Mouse (Mus musculus): ENCODE measurements around the gene Ryr2.
A peak's percentile ranks its signal among the peaks of the same experiment; 100 is the strongest.
"Not testable (repeated sequence)": the region's sequence is repeated elsewhere in the genome, so short reads cannot be mapped to it uniquely, and the experiment has no call there.

Gene Ryr2

DNA sequence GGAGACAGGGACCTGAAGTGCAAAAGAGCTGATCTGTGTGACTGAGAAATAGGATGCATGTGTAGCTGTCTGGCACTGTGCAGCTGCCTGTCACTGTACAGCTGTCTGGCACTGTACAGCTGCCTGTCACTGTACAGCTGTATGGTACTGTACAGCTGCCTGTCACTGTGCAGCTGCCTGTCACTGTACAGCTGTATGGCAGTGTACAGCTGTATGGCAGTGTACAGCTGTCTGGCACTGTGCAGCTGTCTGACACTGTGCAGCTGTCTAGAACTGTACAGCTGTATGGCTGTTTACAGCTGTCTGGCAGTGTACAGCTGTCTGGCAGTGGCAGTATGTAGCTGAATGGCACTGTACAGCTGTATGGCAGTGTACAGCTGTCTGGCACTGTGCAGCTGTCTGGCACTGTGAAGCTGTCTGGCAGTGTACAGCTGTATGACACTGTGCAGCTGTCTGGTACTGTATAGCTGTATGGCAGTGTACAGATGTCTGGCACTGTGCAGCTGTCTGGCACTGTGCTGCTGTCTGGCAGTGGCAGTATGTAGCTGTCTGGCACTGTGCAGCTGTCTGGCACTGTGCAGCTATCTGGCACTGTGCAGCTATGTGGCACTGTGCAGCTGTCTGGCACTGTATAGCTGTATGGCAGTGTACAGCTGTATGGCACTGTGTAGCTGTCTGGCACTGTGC, 147.1 kb downstream of the Ryr2 start:
- no peak for ATAC-seq (ENCODE audit: insufficient number of reproducible peaks, low FRiP score, low TSS enrichment)

GRCm38 (mm10) chr13:11958854-11959253, 147.9 kb downstream of the Ryr2 start:
- ATAC-seq (ENCODE audit: insufficient number of reproducible peaks, low FRiP score, low TSS enrichment) = no peak

- ATAC-seq (ENCODE audit: insufficient number of reproducible peaks, low FRiP score, low TSS enrichment) = no peak
Measured at GRCm38 (mm10) chr13:11958271-11958670, 148.5 kb downstream of the Ryr2 start.

DNA sequence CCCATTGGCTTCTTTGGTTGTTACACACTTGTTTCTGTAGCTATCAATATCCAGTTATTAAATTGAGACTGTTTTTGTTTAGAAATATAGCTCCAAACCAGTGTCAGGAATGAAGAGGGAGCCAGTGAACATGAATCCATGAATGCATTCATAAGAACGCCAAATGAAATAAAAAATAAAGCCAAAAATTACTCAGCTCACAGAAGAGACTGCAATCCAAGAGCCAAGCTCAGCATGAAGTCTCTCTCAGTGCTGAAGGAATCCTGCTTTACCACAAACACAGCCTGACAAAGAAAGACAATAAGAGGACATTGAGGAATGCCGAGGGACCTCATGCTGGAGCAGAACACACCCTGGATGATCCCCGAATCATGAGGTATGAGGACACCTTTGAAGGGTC, 154.8 kb downstream of the Ryr2 start:
- ATAC-seq (ENCODE audit: insufficient number of reproducible peaks, low FRiP score, low TSS enrichment) = peak; percentile 42; the same call in 1 of the 2 replicates

DNA sequence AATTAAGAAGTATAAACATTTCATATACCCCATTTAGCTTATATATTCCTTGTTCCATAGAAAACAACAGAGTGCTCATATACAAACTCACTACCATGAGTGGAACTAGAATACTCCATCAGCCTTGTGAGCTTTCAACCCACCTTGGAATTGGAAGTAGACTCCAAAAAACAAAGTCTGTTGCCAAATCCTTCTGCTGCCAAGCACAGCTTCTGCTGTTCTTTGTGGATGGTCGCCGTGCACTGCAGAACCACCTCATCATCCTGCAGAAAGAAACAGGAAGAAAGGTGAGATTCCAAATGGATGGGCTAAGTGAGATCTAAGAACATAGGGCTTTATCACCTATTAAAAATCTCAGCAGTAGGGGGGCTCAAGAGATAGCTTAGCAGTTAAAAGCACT, 161.0 kb downstream of the Ryr2 start:
- no peak for ATAC-seq (ENCODE audit: insufficient number of reproducible peaks, low FRiP score, low TSS enrichment)

- no peak for ATAC-seq (ENCODE audit: insufficient number of reproducible peaks, low FRiP score, low TSS enrichment)
Measured at GRCm38 (mm10) chr13:11941724-11942123, 165.0 kb downstream of the Ryr2 start.

- not testable (repeated sequence) for ATAC-seq (ENCODE audit: insufficient number of reproducible peaks, low FRiP score, low TSS enrichment)
Measured at GRCm38 (mm10) chr13:11934297-11935060, 172.3 kb downstream of the Ryr2 start.

GRCm38 (mm10) chr13:11933334-11933733, 173.4 kb downstream of the Ryr2 start:
- ATAC-seq (ENCODE audit: insufficient number of reproducible peaks, low FRiP score, low TSS enrichment) = no peak

GRCm38 (mm10) chr13:11928709-11929108, 178.0 kb downstream of the Ryr2 start:
- peak; percentile 36; the same call in 1 of the 2 replicates for ATAC-seq (ENCODE audit: insufficient number of reproducible peaks, low FRiP score, low TSS enrichment)

GRCm38 (mm10) chr13:11927727-11928126, 179.0 kb downstream of the Ryr2 start:
- ATAC-seq (ENCODE audit: insufficient number of reproducible peaks, low FRiP score, low TSS enrichment) = no peak

GRCm38 (mm10) chr13:11926720-11927500, 179.8 kb downstream of the Ryr2 start:
- no peak for ATAC-seq (ENCODE audit: insufficient number of reproducible peaks, low FRiP score, low TSS enrichment)

DNA sequence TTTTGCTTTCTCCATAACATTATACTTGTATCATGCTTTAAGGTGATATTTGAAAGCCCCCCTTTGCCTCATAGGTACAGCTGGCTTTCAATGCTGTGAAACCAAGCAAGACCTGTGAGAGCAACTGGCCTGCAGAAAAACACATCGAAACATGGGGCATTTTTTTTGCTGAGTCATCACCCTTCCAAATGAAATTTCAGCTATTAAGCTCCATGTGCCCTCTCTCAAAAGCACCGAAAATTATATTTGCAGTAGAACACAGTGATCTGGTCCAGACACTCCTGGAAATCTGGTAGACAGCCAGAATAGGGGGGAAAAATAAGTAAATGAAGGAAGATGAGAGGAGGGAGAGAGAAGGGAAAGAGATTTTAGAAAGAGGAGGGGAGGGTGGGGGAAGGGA, 180.5 kb downstream of the Ryr2 start:
- no peak for ATAC-seq (ENCODE audit: insufficient number of reproducible peaks, low FRiP score, low TSS enrichment)

DNA sequence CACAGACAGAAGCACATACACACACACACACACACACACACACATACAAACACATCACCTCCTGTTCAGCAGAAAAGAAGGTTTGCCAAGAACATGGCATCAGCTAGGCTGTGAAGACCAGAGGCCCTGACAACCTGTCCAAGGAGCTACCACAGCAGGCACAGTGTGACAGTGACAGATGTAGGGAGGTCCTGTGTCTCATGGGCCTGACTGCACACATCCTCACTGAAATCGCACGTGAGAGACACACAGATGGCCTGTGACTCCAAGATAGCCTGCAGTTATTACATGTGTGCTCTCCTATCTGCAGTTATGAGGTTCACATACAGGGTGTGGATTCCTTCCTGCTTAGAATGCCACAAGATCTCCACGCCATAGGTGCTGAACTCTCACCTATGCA, 182.0 kb downstream of the Ryr2 start:
- no peak for ATAC-seq (ENCODE audit: insufficient number of reproducible peaks, low FRiP score, low TSS enrichment)

- 0 out of 2 replicates have a peak, but pooled peaks have one; percentile 42 for ATAC-seq (ENCODE audit: insufficient number of reproducible peaks, low FRiP score, low TSS enrichment)
Measured at GRCm38 (mm10) chr13:11920495-11920894, 186.2 kb downstream of the Ryr2 start.

GRCm38 (mm10) chr13:11919448-11919847, 187.3 kb downstream of the Ryr2 start:
- ATAC-seq (ENCODE audit: insufficient number of reproducible peaks, low FRiP score, low TSS enrichment) = no peak

DNA sequence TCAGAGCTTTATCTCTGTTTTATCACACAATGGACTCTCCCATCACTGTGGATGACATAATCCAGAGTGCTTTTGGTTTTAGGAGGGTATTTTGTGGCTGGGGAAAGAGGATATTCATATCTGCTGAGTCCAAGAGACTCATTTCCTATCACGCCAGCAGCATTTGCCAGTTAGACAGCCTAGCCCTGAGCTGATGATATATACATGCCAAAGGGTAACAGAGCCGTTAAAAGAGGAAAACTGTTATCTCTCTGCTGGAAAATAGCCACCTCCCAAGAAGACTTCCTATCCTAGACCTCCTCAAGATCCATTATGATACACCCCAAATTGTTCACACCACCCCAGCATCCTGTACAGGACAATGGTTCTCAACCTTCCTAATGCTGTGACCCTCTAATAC, 191.1 kb downstream of the Ryr2 start:
- peak; percentile 26; the same call in 1 of the 2 replicates for ATAC-seq (ENCODE audit: insufficient number of reproducible peaks, low FRiP score, low TSS enrichment)

GRCm38 (mm10) chr13:11914682-11915081, 192.1 kb downstream of the Ryr2 start:
- no peak for ATAC-seq (ENCODE audit: insufficient number of reproducible peaks, low FRiP score, low TSS enrichment)

- no peak for ATAC-seq (ENCODE audit: insufficient number of reproducible peaks, low FRiP score, low TSS enrichment)
Measured at GRCm38 (mm10) chr13:11912208-11912607, 194.5 kb downstream of the Ryr2 start.

DNA sequence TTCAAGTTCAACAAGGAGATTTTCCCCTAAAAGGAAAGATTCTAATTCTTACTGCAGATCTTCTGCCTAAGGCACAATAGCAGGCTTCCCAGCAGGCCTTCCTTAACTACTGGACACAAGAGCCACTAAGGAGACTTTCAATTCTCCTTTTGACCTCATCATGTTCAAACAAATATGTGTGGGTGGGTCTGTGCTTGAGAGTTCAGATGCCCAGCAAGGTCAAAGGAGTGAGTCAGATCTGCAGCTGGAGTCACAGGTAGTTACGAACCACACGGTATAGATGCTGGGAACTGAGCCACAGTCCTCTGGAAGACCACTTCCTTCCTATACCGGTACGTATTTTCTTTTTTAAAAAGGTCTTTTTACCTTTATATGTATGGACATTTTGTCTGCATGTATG, 198.6 kb downstream of the Ryr2 start:
- no peak for ATAC-seq (ENCODE audit: insufficient number of reproducible peaks, low FRiP score, low TSS enrichment)

- ATAC-seq (ENCODE audit: insufficient number of reproducible peaks, low FRiP score, low TSS enrichment) = no peak
Measured at GRCm38 (mm10) chr13:11905126-11905525, 201.6 kb downstream of the Ryr2 start.

DNA sequence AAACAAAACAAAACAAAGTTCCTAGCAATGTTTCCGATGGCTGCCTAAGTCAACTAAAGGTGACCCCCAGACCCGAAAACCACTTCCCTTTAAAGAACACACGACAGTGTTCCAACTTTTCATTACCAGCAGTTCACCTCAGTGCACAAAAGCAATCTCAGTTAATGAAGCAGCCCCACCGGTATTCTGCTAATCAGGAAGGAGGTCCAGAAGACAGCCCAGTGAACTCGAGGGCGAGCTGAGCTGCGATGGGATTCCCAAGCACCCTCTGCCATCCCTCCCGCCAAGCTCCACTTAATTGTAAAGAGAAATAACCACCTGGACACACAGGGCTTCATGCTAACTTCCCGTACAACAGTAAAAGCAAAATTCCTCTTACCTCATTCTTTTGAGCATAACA, 203.5 kb downstream of the Ryr2 start:
- ATAC-seq (ENCODE audit: insufficient number of reproducible peaks, low FRiP score, low TSS enrichment) = no peak

Measured in cerebellum, adult (tissue).